Mouse (Mus musculus) lung, embryonic 15.5 days (tissue): ENCODE measurements around the gene L1td1. TPM values are rescaled to one million over a fixed set of nuclear protein-coding genes. Genes with fewer than 3 reads are reported as not detected.

Experiments
- ATAC-seq: fragments of 200-750 bp; cut with Nextera tagmentation; 2 replicates; pipeline ENCODE4 v1.8.0; 2017; ENCODE audit warnings: moderate number of reproducible peaks, borderline replicate concordance; ENCODE audit not compliant: low FRiP score, low TSS enrichment; ENCODE audit errors: extremely low read depth
- H3K27ac ChIP-seq: fragments of 300-500 bp; sonication (generic); 2 replicates; pipeline ENCODE4 v1.5.1; 2015; ENCODE audit warnings: moderate library complexity, mild to moderate bottlenecking, inconsistent platforms
- H3K27me3 ChIP-seq: fragments of 300-500 bp; sonication (generic); 2 replicates; pipeline ENCODE4 v1.6.1; 2015; ENCODE audit warnings: inconsistent platforms
- H3K36me3 ChIP-seq: fragments of 300-500 bp; sonication (generic); 2 replicates; pipeline ENCODE4 v1.6.1; 2015; ENCODE audit warnings: inconsistent platforms
- H3K4me1 ChIP-seq: fragments of 300-500 bp; sonication (generic); 2 replicates; pipeline ENCODE4 v1.6.1; 2015; ENCODE audit warnings: inconsistent platforms
- H3K4me2 ChIP-seq: fragments of 300-500 bp; sonication (generic); 2 replicates; pipeline ENCODE4 v1.6.1; 2015; ENCODE audit warnings: inconsistent platforms, mild to moderate bottlenecking, moderate library complexity
- H3K4me3 ChIP-seq: fragments of 300-500 bp; sonication (generic); 2 replicates; pipeline ENCODE4 v1.5.1; 2015; ENCODE audit warnings: mild to moderate bottlenecking, inconsistent platforms
- H3K9ac ChIP-seq: fragments of 300-500 bp; sonication (generic); 2 replicates; pipeline ENCODE4 v1.6.1; 2015; ENCODE audit warnings: inconsistent platforms
- H3K9me3 ChIP-seq: fragments of 300-500 bp; sonication (generic); 2 replicates; pipeline ENCODE4 v1.6.1; 2016; ENCODE audit warnings: inconsistent platforms
- WGBS: fragments of 180-500 bp; shearing (Covaris S2); methylation state at CpG from one replicate; pipeline ENCODE4 v1.1.7; 2015; 5-methylcytosine and 5-hydroxymethylcytosine counted together
- polyA plus RNA-seq: library from polyadenylated mRNA; unstranded; fragments of >200 nt; fragmentation: Nextera tagmentation; extraction: Ambion mirVana; gene quantifications from 2 replicates; pipeline ENCODE4 v1.2.1, GENCODE M21; 2015

The L1td1 gene
- polyA plus RNA-seq, 1 experiment from 2014 or later, result 0.16 TPM

- no peaks in the 10 kb centered on the region for H3K9me3 ChIP-seq
- H3K36me3 ChIP-seq, result no peaks in the 10 kb centered on the region
- ATAC-seq, result peak; percentile 62; the same call in 1 of the 2 replicates
- H3K27ac ChIP-seq, result 0 out of 2 replicates have a peak overlapping the region, but pooled peaks have one; percentile 17
- H3K4me1 ChIP-seq, result no peaks in the 10 kb centered on the region
- H3K4me2 ChIP-seq, result no peak overlapping the region
- H3K4me3 ChIP-seq, result no peak overlapping the region
- no peaks in the 10 kb centered on the region for H3K27me3 ChIP-seq
- WGBS, result 25% methylated on average over 7 of the region's 7 CpGs
- H3K9ac ChIP-seq, result no peak overlapping the region
Measured at GRCm38 (mm10) chr4:98743906-98744210, 17.3 kb downstream of the L1td1 start.

GRCm38 (mm10) chr4:98754456-98754855 lies 27.9 kb downstream of the L1td1 start:
- H3K4me3 ChIP-seq, result no peak overlapping the region

GRCm38 (mm10) chr4:98756141-98756540 lies 29.6 kb downstream of the L1td1 start:
- H3K4me2 ChIP-seq, result no peak overlapping the region
- no peak overlapping the region for H3K9ac ChIP-seq
- 56% methylated on average over 11 of the region's 11 CpGs for WGBS
- peaks cover 20% of the 10 kb centered on the region for H3K36me3 ChIP-seq
- ATAC-seq, result no peak
- H3K27ac ChIP-seq, result no peak overlapping the region
- H3K9me3 ChIP-seq, result no peaks in the 10 kb centered on the region
- H3K27me3 ChIP-seq, result no peaks in the 10 kb centered on the region
- H3K4me3 ChIP-seq, result no peak overlapping the region
- H3K4me1 ChIP-seq, result peaks cover 15% of the 10 kb centered on the region

More at GRCm38 (mm10) chr4:98754456-98754855, 27.9 kb downstream of the L1td1 start:
- peaks cover 14% of the 10 kb centered on the region for H3K4me1 ChIP-seq
- no peak overlapping the region for H3K9ac ChIP-seq
- H3K4me2 ChIP-seq, result no peak overlapping the region
- H3K27ac ChIP-seq, result no peak overlapping the region
- ATAC-seq, result no peak
- 76% methylated on average over 4 of the region's 4 CpGs for WGBS
- H3K9me3 ChIP-seq, result no peaks in the 10 kb centered on the region
- H3K27me3 ChIP-seq, result no peaks in the 10 kb centered on the region
- peaks cover 15% of the 10 kb centered on the region; the same call in 1 of the 2 replicates for H3K36me3 ChIP-seq

GRCm38 (mm10) chr4:98758012-98758821 lies 31.7 kb downstream of the L1td1 start:
- WGBS, result 23% methylated on average over 4 of the region's 4 CpGs
- H3K4me2 ChIP-seq, result no peak overlapping the region
- ATAC-seq, result peak; percentile 89
- no peak overlapping the region for H3K9ac ChIP-seq
- H3K36me3 ChIP-seq, result peaks cover 24% of the 10 kb centered on the region
- H3K27ac ChIP-seq, result peak overlapping the region; percentile 65
- no peak overlapping the region for H3K4me3 ChIP-seq
- no peaks in the 10 kb centered on the region for H3K9me3 ChIP-seq
- peaks cover 15% of the 10 kb centered on the region for H3K4me1 ChIP-seq
- H3K27me3 ChIP-seq, result no peaks in the 10 kb centered on the region

GRCm38 (mm10) chr4:98758872-98759518 lies 32.5 kb downstream of the L1td1 start:
- Histone ChIP-seq H3K4me1 (peaks cover 15% of the 10 kb centered on the region), H3K4me3 (no peak overlapping the region), H3K9ac (no peak overlapping the region), H3K4me2 (no peak overlapping the region), H3K27ac (peak overlapping the region; percentile 65), H3K27me3 (no peaks in the 10 kb centered on the region), H3K9me3 (no peaks in the 10 kb centered on the region), H3K36me3 (peaks cover 28% of the 10 kb centered on the region)
- peak; percentile 19; the same call in 1 of the 2 replicates for ATAC-seq
- 40% methylated on average over 3 of the region's 3 CpGs for WGBS

GRCm38 (mm10) chr4:98767134-98768133 lies 40.9 kb downstream of the L1td1 start:
- WGBS, result 65% methylated on average over 14 of the region's 14 CpGs
- Histone ChIP-seq H3K36me3 (peaks cover 36% of the 10 kb centered on the region), H3K9ac (no peak overlapping the region), H3K4me3 (no peak overlapping the region), H3K4me2 (no peak overlapping the region), H3K27ac (no peak overlapping the region), H3K4me1 (no peaks in the 10 kb centered on the region), H3K9me3 (no peaks in the 10 kb centered on the region), H3K27me3 (no peaks in the 10 kb centered on the region)
- ATAC-seq, result no peak

GRCm38 (mm10) chr4:98773785-98774184 lies 47.3 kb downstream of the L1td1 start:
- H3K36me3 ChIP-seq, result peaks cover 26% of the 10 kb centered on the region
- H3K9ac ChIP-seq, result no peak overlapping the region
- ATAC-seq, result no peak
- H3K4me3 ChIP-seq, result no peak overlapping the region
- H3K27ac ChIP-seq, result no peak overlapping the region
- peaks cover 12% of the 10 kb centered on the region for H3K4me1 ChIP-seq
- no peaks in the 10 kb centered on the region for H3K9me3 ChIP-seq
- H3K4me2 ChIP-seq, result no peak overlapping the region
- H3K27me3 ChIP-seq, result no peaks in the 10 kb centered on the region
- WGBS, result 86% methylated on average over 5 of the region's 5 CpGs

GRCm38 (mm10) chr4:98776721-98777427 lies 50.3 kb downstream of the L1td1 start:
- Histone ChIP-seq H3K4me1 (peaks cover 12% of the 10 kb centered on the region), H3K4me3 (no peak overlapping the region), H3K27me3 (no peaks in the 10 kb centered on the region), H3K9ac (no peak overlapping the region), H3K4me2 (no peak overlapping the region), H3K27ac (no peak overlapping the region), H3K9me3 (no peaks in the 10 kb centered on the region), H3K36me3 (peaks cover 17% of the 10 kb centered on the region)
- 84% methylated on average over 10 of the region's 10 CpGs for WGBS
- ATAC-seq, result no peak

- WGBS, result 39% methylated on average over 6 of the region's 6 CpGs
- H3K4me1 ChIP-seq, result peaks cover 12% of the 10 kb centered on the region
- no peak overlapping the region for H3K27ac ChIP-seq
- no peak for ATAC-seq
- no peaks in the 10 kb centered on the region for H3K9me3 ChIP-seq
- H3K36me3 ChIP-seq, result peaks cover 15% of the 10 kb centered on the region; the same call in 1 of the 2 replicates
- H3K27me3 ChIP-seq, result no peaks in the 10 kb centered on the region
- H3K4me2 ChIP-seq, result no peak overlapping the region
- H3K4me3 ChIP-seq, result no peak overlapping the region
- H3K9ac ChIP-seq, result no peak overlapping the region
Measured at GRCm38 (mm10) chr4:98777464-98777863, 50.9 kb downstream of the L1td1 start.

GRCm38 (mm10) chr4:98778219-98778618 lies 51.7 kb downstream of the L1td1 start:
- Histone ChIP-seq H3K27me3 (no peaks in the 10 kb centered on the region), H3K36me3 (peaks cover 12% of the 10 kb centered on the region; the same call in 1 of the 2 replicates), H3K4me1 (peaks cover 12% of the 10 kb centered on the region), H3K9ac (no peak overlapping the region), H3K4me3 (no peak overlapping the region), H3K4me2 (no peak overlapping the region), H3K9me3 (no peaks in the 10 kb centered on the region), H3K27ac (no peak overlapping the region)
- WGBS, result 28% methylated on average over 16 of the region's 16 CpGs
- no peak for ATAC-seq

- peaks cover 24% of the 10 kb centered on the region for H3K4me1 ChIP-seq
- H3K9ac ChIP-seq, result no peak overlapping the region
- H3K4me2 ChIP-seq, result no peak overlapping the region
- 40% methylated on average over 8 of the region's 8 CpGs for WGBS
- H3K27ac ChIP-seq, result no peak overlapping the region; the same call in 1 of the 2 replicates
- no peak overlapping the region for H3K4me3 ChIP-seq
- H3K9me3 ChIP-seq, result no peaks in the 10 kb centered on the region
- no peak for ATAC-seq
- no peaks in the 10 kb centered on the region for H3K27me3 ChIP-seq
- H3K36me3 ChIP-seq, result peaks cover 8% of the 10 kb centered on the region; the same call in 1 of the 2 replicates
Measured at GRCm38 (mm10) chr4:98785851-98786250, 59.3 kb downstream of the L1td1 start.
